Mouse (Mus musculus): ENCODE measurements around the gene Zfp523. TPM values are rescaled to one million over a fixed set of nuclear protein-coding genes. Genes with fewer than 3 reads are reported as not detected.
"Not testable (repeated sequence)": the region's sequence is repeated elsewhere in the genome, so short reads cannot be mapped to it uniquely, and the experiment has no call there.

Gene Zfp523
- total RNA-seq, 2 experiments from 2014 or later: 11.4 to 11.6 TPM

- DNase-seq: no peak
Measured at GRCm38 (mm10) chr17:28209457-28210110, 32.7 kb downstream of the Zfp523 start.

GRCm38 (mm10) chr17:28211921-28212341 is 35.0 kb downstream of the Zfp523 start:
- DNase-seq: no peak

- no peak for DNase-seq
Measured at GRCm38 (mm10) chr17:28212391-28212790, 35.5 kb downstream of the Zfp523 start.

GRCm38 (mm10) chr17:28213236-28213635 is 36.3 kb downstream of the Zfp523 start:
- no peak for DNase-seq

- DNase-seq: no peak
Measured at GRCm38 (mm10) chr17:28216791-28217190, 39.9 kb downstream of the Zfp523 start.

GRCm38 (mm10) chr17:28217721-28218649 is 41.1 kb downstream of the Zfp523 start:
- no peak for DNase-seq

GRCm38 (mm10) chr17:28222463-28222862 is 45.5 kb downstream of the Zfp523 start:
- not testable (repeated sequence) for DNase-seq

- peak; percentile 98 for DNase-seq
Measured at GRCm38 (mm10) chr17:28223561-28224391, 46.8 kb downstream of the Zfp523 start.

- DNase-seq: no peak
Measured at GRCm38 (mm10) chr17:28224615-28225014, 47.7 kb downstream of the Zfp523 start.

- DNase-seq: peak; percentile 91
Measured at GRCm38 (mm10) chr17:28226014-28226413, 49.1 kb downstream of the Zfp523 start.

- DNase-seq: no peak
Measured at GRCm38 (mm10) chr17:28230486-28230885, 53.6 kb downstream of the Zfp523 start.

- DNase-seq: no peak
Measured at GRCm38 (mm10) chr17:28231026-28231736, 54.3 kb downstream of the Zfp523 start.

- DNase-seq: peak; percentile 96
Measured at GRCm38 (mm10) chr17:28232475-28233060, 55.6 kb downstream of the Zfp523 start, which contains the start of gene Ppard. Ppard (plus strand) TSS chr17:28232700.

- DNase-seq: no peak
Measured at GRCm38 (mm10) chr17:28233091-28233731, 56.3 kb downstream of the Zfp523 start.

GRCm38 (mm10) chr17:28234641-28235040 is 57.7 kb downstream of the Zfp523 start:
- no peak for DNase-seq

- DNase-seq: peak; percentile 86
Measured at GRCm38 (mm10) chr17:28235982-28236635, 59.2 kb downstream of the Zfp523 start.

- no peak for DNase-seq
Measured at GRCm38 (mm10) chr17:28236636-28237015, 59.7 kb downstream of the Zfp523 start.

GRCm38 (mm10) chr17:28237362-28237761 is 60.4 kb downstream of the Zfp523 start:
- no peak for DNase-seq

GRCm38 (mm10) chr17:28237874-28238273 is 60.9 kb downstream of the Zfp523 start:
- DNase-seq: no peak

GRCm38 (mm10) chr17:28240846-28241245 is 63.9 kb downstream of the Zfp523 start:
- DNase-seq: peak; percentile 51
